Mouse (Mus musculus) liver, postnatal 0 days (tissue): ENCODE data around the gene Hikeshi. TPM values are rescaled to one million over a fixed set of nuclear protein-coding genes. Genes with fewer than 3 reads are reported as not detected.
A peak's percentile ranks its signal among the peaks of the same experiment; 100 is the strongest.

Experiments used
- ATAC-seq: fragments of 200-750 bp; cut with Nextera tagmentation; 2 replicates; pipeline ENCODE4 v1.8.0; 2017; ENCODE audit warnings: mild to moderate bottlenecking, moderate library complexity
- DNase-seq: peaks from one replicate; pipeline ENCODE4 v3.0.0-alpha.2; 2016
- H3K27ac ChIP-seq: fragments of 300-500 bp; sonication (generic); 2 replicates; pipeline ENCODE4 v1.5.1; 2014; ENCODE audit warnings: antibody characterized with exemption, moderate library complexity, mild to moderate bottlenecking, low read depth
- H3K27me3 ChIP-seq: fragments of 300-500 bp; sonication (generic); 2 replicates; pipeline ENCODE4 v1.6.1; 2014; ENCODE audit warnings: low read length, control low read depth, mixed read lengths; ENCODE audit not compliant: insufficient read depth
- H3K36me3 ChIP-seq: fragments of 300-500 bp; sonication (generic); replicated peaks from 2 replicates; pipeline ENCODE4 v1.6.1; 2014; ENCODE audit warnings: mild to moderate bottlenecking, control low read depth, low read length, moderate library complexity, mixed read lengths; ENCODE audit not compliant: insufficient read depth
- H3K4me1 ChIP-seq: fragments of 300-500 bp; sonication (generic); 2 replicates; pipeline ENCODE4 v1.6.1; 2014; ENCODE audit warnings: antibody characterized with exemption, mild to moderate bottlenecking, control low read depth; ENCODE audit not compliant: insufficient read depth
- H3K4me2 ChIP-seq: fragments of 300-500 bp; sonication (generic); 2 replicates; pipeline ENCODE4 v1.6.1; 2014; ENCODE audit warnings: low read depth, mild to moderate bottlenecking, low read length, moderate library complexity, mixed read lengths
- H3K4me3 ChIP-seq: fragments of 300-500 bp; sonication (generic); 2 replicates; pipeline ENCODE4 v1.5.1; 2014; ENCODE audit warnings: low read depth, low read length
- H3K9ac ChIP-seq: fragments of 300-500 bp; sonication (generic); replicated peaks from 2 replicates; pipeline ENCODE4 v1.6.1; 2014; ENCODE audit warnings: mild to moderate bottlenecking, moderate library complexity
- H3K9me3 ChIP-seq: fragments of 300-500 bp; sonication (generic); 2 replicates; pipeline ENCODE4 v1.6.1; 2016; ENCODE audit warnings: mild to moderate bottlenecking, control low read depth, low read length, mixed read lengths
- CTCF ChIP-seq: sonication (generic); IDR thresholded peaks from 2 replicates; pipeline ENCODE4 v1.5.1; 2016; ENCODE audit warnings: antibody characterized with exemption, low read depth
- EP300 ChIP-seq: IDR thresholded peaks from 2 replicates; pipeline ENCODE4 v1.6.1; 2016; ENCODE audit warnings: antibody characterized with exemption, low read depth, mild to moderate bottlenecking
- WGBS: fragments of 180-500 bp; shearing (Covaris S2); extraction: QIAGEN DNeasy Blood & Tissue Kit; methylation state at CpG from one replicate; pipeline ENCODE4 v1.1.7; 2014; ENCODE audit not compliant: insufficient replicate concordance; 5-methylcytosine and 5-hydroxymethylcytosine counted together
- polyA plus RNA-seq: library from polyadenylated mRNA; unstranded; fragments of >200 nt; fragmentation: Nextera tagmentation; extraction: Ambion mirVana; gene quantifications from 2 replicates; pipeline ENCODE4 v1.2.1, GENCODE M21; 2015

Hikeshi gene
- polyA plus RNA-seq, 1 experiment from 2014 or later: 41.3 TPM

DNA sequence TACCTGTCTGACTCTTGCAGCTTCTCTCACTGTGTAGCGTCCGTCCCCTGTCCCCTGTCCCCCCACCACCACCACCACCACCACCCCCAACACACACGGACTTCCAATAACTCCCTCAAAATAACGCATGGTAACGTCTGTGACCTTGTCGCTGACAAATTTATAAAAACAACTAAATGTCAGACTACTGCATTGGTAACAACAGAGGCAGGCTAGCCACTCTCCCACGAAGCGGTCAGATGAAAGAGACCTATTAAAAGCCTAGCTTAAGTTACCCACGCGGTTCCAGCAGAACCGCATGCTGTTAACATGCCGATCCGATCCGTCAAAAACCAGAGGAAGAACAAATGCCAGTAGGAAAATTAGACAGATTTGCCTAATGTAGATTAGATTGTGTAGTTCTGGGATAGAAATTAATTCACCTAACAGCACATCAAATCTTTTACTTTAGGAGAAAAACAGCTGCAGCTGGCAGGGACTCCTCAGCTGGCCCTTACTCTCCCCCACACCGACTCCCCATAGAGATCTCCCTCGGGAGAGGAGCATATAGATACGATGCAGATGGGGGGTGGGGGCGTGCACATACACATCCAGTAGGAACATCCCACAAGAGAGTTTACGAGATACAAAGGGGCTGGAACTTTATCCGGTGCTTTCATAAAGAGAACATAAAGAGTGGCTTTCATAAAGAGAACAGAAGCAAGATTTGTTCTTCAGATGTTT lies 31.9 kb downstream of the Hikeshi start:
- no peak overlapping the region for H3K4me2 ChIP-seq
- ATAC-seq (no peak), DNase-seq (no peak)
- TF ChIP-seq CTCF: no peak
- no peak for TF ChIP-seq EP300
- no peaks in the 10 kb centered on the region for H3K4me1 ChIP-seq
- H3K36me3 ChIP-seq: no peaks in the 10 kb centered on the region
- H3K27me3 ChIP-seq: no peaks in the 10 kb centered on the region
- H3K4me3 ChIP-seq: no peak overlapping the region
- 77% methylated on average over 20 of the region's 20 CpGs for WGBS
- H3K27ac ChIP-seq: no peak overlapping the region
- H3K9me3 ChIP-seq: no peaks in the 10 kb centered on the region
- no peak overlapping the region for H3K9ac ChIP-seq

DNA sequence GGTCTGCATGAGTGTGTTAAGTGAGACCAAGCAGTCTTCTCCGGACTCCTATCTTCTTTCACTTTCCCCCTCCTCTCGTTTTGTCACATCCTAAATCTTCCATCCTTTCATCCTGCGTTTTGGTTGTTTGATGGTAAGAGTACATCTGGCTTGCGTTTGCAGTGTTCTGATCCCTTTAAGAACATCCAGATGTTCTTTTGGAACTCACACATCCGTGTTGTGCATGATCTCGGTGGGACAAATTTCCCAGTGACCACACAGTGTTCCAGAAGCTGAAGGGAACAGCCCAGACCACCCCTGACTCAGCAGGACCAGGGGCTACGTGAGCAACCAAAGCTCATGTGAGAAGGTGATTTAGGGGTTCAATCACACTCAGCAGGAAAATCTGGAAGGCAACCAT lies 32.6 kb downstream of the Hikeshi start:
- Histone ChIP-seq H3K4me2 (no peak overlapping the region), H3K36me3 (no peaks in the 10 kb centered on the region), H3K4me3 (no peak overlapping the region), H3K9ac (no peak overlapping the region), H3K27ac (no peak overlapping the region), H3K4me1 (no peaks in the 10 kb centered on the region), H3K27me3 (no peaks in the 10 kb centered on the region), H3K9me3 (no peaks in the 10 kb centered on the region)
- DNase-seq (no peak), ATAC-seq (no peak)
- 57% methylated on average over 7 of the region's 7 CpGs for WGBS
- TF ChIP-seq CTCF (no peak), EP300 (no peak)

GRCm38 (mm10) chr7:89907950-89908349 lies 33.1 kb downstream of the Hikeshi start:
- Histone ChIP-seq H3K36me3 (no peaks in the 10 kb centered on the region), H3K9ac (no peak overlapping the region), H3K4me1 (no peaks in the 10 kb centered on the region), H3K4me2 (no peak overlapping the region), H3K4me3 (no peak overlapping the region), H3K27ac (no peak overlapping the region), H3K27me3 (no peaks in the 10 kb centered on the region), H3K9me3 (no peaks in the 10 kb centered on the region)
- peak; percentile 90 for TF ChIP-seq CTCF
- no peak for TF ChIP-seq EP300
- peak; percentile 75 for DNase-seq
- no peak for ATAC-seq
- 26% methylated on average over 8 of the region's 8 CpGs for WGBS

- TF ChIP-seq EP300 (no peak), CTCF (no peak)
- Histone ChIP-seq H3K4me1 (no peaks in the 10 kb centered on the region), H3K9me3 (no peaks in the 10 kb centered on the region), H3K4me3 (no peak within 1 kb of the TSS), H3K9ac (no peak within 1 kb of the TSS), H3K36me3 (no peaks in the 10 kb centered on the region), H3K4me2 (no peak within 1 kb of the TSS), H3K27ac (no peak within 1 kb of the TSS), H3K27me3 (no peaks in the 10 kb centered on the region)
- no peak for DNase-seq
- no peak for ATAC-seq
- 57% methylated on average over 22 of the region's 22 CpGs for WGBS
Measured at GRCm38 (mm10) chr7:89903442-89904343, 37.3 kb downstream of the Hikeshi start, which contains the start of gene Ccdc81. Ccdc81 (minus strand) TSS chr7:89903629.

- Histone ChIP-seq H3K9me3 (no peaks in the 10 kb centered on the region), H3K4me3 (no peak overlapping the region), H3K36me3 (no peaks in the 10 kb centered on the region), H3K4me1 (no peaks in the 10 kb centered on the region), H3K27me3 (no peaks in the 10 kb centered on the region), H3K27ac (no peak overlapping the region), H3K9ac (no peak overlapping the region), H3K4me2 (no peak overlapping the region)
- no peak for TF ChIP-seq EP300
- TF ChIP-seq CTCF: no peak
- 86% methylated on average over 8 of the region's 8 CpGs for WGBS
- ATAC-seq (no peak), DNase-seq (no peak)
Measured at GRCm38 (mm10) chr7:89903007-89903406, 38.0 kb downstream of the Hikeshi start.

- TF ChIP-seq CTCF: peak; percentile 31
- TF ChIP-seq EP300: no peak
- Histone ChIP-seq H3K27ac (no peak overlapping the region), H3K4me2 (no peak overlapping the region), H3K9ac (no peak overlapping the region), H3K4me3 (no peak overlapping the region), H3K4me1 (no peaks in the 10 kb centered on the region), H3K9me3 (no peaks in the 10 kb centered on the region), H3K27me3 (no peaks in the 10 kb centered on the region), H3K36me3 (no peaks in the 10 kb centered on the region)
- DNase-seq: no peak
- WGBS: 36% methylated on average over 4 of the region's 4 CpGs
- no peak for ATAC-seq
Measured at GRCm38 (mm10) chr7:89891856-89892255, 49.1 kb downstream of the Hikeshi start.
